Mouse (Mus musculus) hindbrain, embryonic 10.5 days (tissue): Measurements from ENCODE around the gene Blvra. TPM values are rescaled to one million over a fixed set of nuclear protein-coding genes. Genes with fewer than 3 reads are reported as not detected.
"Not testable (repeated sequence)": the region's sequence is repeated elsewhere in the genome, so short reads cannot be mapped to it uniquely, and the experiment has no call there.

ENCODE experiments used
- DNase-seq: peaks from one replicate; pipeline ENCODE4 v3.0.0-alpha.2; 2017; ENCODE audit warnings: low spot score
- H3K27ac ChIP-seq: fragments of 300-500 bp; sonication (generic); 2 replicates; pipeline ENCODE4 v1.5.1; 2016; ENCODE audit warnings: mild to moderate bottlenecking, moderate library complexity
- H3K27me3 ChIP-seq: fragments of 300-500 bp; sonication (generic); 2 replicates; pipeline ENCODE4 v1.6.1; 2016; ENCODE audit warnings: mild to moderate bottlenecking; ENCODE audit not compliant: poor library complexity, insufficient read depth, severe bottlenecking
- H3K36me3 ChIP-seq: fragments of 300-500 bp; sonication (generic); 2 replicates; pipeline ENCODE4 v1.6.1; 2016; ENCODE audit warnings: mild to moderate bottlenecking, moderate library complexity
- H3K4me1 ChIP-seq: fragments of 300-500 bp; sonication (generic); replicated peaks from 2 replicates; pipeline ENCODE4 v1.6.1; 2016; ENCODE audit warnings: mild to moderate bottlenecking
- H3K4me3 ChIP-seq: fragments of 300-500 bp; sonication (generic); 2 replicates; pipeline ENCODE4 v1.5.1; 2016; ENCODE audit warnings: mild to moderate bottlenecking, moderate library complexity
- H3K9me3 ChIP-seq: fragments of 300-500 bp; sonication (generic); 2 replicates; pipeline ENCODE4 v1.6.1; 2016; ENCODE audit warnings: mild to moderate bottlenecking, moderate library complexity
- whole genome bisulfite sequencing: fragments of 180-500 bp; shearing (Covaris S2); methylation state at CpG from one replicate; pipeline ENCODE4 v1.1.7; 2016; 5-methylcytosine and 5-hydroxymethylcytosine counted together
- polyA plus RNA-seq: library from polyadenylated mRNA; unstranded; fragments of >200 nt; fragmentation: Nextera tagmentation; extraction: Ambion mirVana; gene quantifications from 2 replicates; pipeline ENCODE4 v1.2.1, GENCODE M21; 2016

Blvra gene
- polyA plus RNA-seq: 20.1 and 20.3 TPM in 2 replicates

DNA sequence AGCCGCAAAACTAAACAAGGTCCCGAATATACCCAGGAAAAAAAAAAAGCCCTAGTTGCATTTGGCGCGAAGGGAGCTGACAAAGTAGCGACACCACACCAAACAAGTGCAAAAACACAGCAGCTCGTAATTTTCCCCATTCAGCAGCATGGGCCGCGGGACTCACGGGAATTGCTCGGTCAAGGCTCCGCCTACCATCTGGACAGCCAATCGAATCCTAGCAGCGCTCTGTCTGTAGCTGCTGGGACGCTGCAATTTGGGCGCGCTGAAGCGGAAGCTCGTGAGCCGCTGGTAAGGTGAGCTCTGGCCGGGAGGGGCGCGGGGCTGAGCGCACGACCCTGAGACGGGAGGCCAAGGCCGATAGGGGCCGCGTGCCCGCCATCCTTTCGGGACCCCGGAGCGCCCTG is at the start of gene Blvra:
Blvra (plus strand) TSS at position 231 of the 407 bp plus-strand sequence.
- Histone ChIP-seq H3K36me3 (peaks cover 18% of the 10 kb centered on the region), H3K4me1 (peaks cover 13% of the 10 kb centered on the region), H3K4me3 (peak within 1 kb of the TSS; percentile 68), H3K27me3 (no peaks in the 10 kb centered on the region), H3K27ac (peak within 1 kb of the TSS; percentile 91), H3K9me3 (no peaks in the 10 kb centered on the region)
- under 1% methylated on average over 32 of the region's 32 CpGs for WGBS
- peak; percentile 92 for DNase-seq

DNA sequence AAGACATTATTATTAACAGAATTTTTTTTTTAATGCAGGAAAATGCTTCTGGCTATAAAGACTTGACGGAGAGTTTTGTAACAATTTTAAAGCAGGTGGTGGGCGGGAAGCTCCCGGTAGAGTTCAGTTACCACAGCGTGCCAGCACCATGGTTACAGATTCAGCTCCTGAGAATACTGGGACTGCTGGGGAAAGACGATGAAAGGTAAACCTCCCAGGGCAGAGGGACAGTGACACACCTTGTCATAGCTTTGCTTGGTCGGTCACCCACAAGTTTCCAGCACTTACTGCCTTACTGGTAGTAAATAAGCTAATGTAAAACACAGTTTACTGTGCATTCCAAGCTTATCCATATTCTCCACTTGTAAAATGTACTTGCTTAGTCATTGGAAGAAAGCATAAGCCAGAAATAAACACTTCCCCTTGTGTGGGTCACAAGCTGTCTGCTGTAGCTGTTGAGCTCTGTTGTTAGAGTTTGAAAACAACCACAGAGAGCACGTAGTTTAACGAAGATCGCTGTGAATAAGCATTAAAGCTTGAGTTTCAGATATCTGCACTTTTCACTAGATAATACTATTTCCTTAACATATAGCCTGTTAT is 35.4 kb upstream of the Blvra start:
- Histone ChIP-seq H3K36me3 (peaks cover 62% of the 10 kb centered on the region), H3K27me3 (no peaks in the 10 kb centered on the region)
- 96% methylated on average over 9 of the region's 9 CpGs for WGBS

DNA sequence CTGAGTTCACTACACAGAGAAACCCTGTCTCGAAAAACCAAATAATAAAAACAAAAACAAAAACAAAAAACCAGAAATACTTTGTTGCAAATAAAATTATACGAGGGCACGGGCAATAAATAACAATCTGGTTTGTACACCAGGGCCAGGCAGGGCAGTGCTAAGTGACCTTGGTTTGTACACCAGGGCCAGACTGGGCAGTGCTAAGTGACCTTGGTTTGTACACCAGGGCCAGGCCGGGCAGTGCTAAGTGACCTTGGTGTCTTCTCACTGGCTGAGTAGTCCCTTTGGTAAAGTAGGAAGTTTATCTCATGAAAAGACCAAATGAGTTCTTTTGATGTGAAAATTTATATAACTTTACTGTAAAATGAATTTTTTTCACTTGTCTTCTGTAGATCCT is 33.2 kb upstream of the Blvra start:
- H3K4me3 ChIP-seq: no peak overlapping the region
- H3K9me3 ChIP-seq: no peaks in the 10 kb centered on the region
- peaks cover 60% of the 10 kb centered on the region for H3K36me3 ChIP-seq
- WGBS: 92% methylated on average over 4 of the region's 4 CpGs
- no peak for DNase-seq
- H3K4me1 ChIP-seq: no peaks in the 10 kb centered on the region
- H3K27ac ChIP-seq: no peak overlapping the region
- no peaks in the 10 kb centered on the region for H3K27me3 ChIP-seq

More for the DNA sequence above, 35.4 kb upstream of the Blvra start:
- Histone ChIP-seq H3K27ac (no peak overlapping the region), H3K4me1 (no peaks in the 10 kb centered on the region), H3K9me3 (no peaks in the 10 kb centered on the region), H3K4me3 (no peak overlapping the region)
- DNase-seq: no peak

DNA sequence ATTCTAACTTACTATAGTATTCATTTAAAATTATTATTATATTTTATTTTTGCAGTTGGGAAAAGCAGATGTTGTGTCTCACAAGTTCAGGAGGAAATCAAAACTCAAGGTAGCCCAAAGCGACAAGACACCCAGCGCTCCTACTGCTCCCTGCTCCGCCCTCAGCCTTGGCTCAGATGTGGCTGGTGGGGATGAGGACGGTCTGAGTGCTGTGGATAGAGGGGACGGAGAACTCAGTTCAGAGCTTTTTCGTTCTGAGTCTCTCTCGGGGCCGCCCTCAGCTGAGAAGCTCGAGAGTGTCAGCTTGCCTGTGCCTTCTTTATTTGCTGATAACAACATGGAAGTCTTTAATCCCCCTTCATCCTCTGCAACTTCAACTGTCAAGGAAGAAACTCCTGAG is 9.0 kb upstream of the Blvra start:
- Histone ChIP-seq H3K27me3 (no peaks in the 10 kb centered on the region), H3K9me3 (no peaks in the 10 kb centered on the region), H3K4me3 (no peak overlapping the region), H3K27ac (no peak overlapping the region), H3K36me3 (peaks cover 70% of the 10 kb centered on the region), H3K4me1 (no peaks in the 10 kb centered on the region)
- DNase-seq: no peak
- 96% methylated on average over 9 of the region's 9 CpGs for WGBS

DNA sequence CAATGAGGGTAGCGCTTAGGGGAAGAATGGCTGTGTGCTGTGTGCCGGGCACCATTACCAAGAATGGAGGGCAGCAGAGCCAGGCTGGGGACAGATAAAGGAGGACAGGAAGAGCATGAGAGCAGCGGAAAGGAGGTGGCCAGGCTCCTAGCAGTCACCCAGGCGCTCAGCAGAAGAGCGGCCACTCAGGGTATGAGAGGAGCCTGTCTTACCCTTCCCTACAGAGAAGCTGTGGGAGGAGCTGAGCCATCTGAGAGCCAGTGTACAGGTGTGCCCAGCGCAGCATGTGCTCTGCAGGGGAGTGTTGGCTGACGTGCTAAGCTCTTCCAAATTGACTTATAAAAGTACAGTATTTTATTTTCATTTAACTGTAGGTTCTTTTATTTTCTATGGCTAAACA is 1.7 kb upstream of the Blvra start:
- no peak for DNase-seq
- WGBS: 78% methylated on average over 7 of the region's 7 CpGs
- Histone ChIP-seq H3K27ac (no peak overlapping the region), H3K36me3 (peaks cover 18% of the 10 kb centered on the region), H3K27me3 (no peaks in the 10 kb centered on the region), H3K4me3 (no peak overlapping the region), H3K4me1 (peaks cover 13% of the 10 kb centered on the region), H3K9me3 (no peaks in the 10 kb centered on the region)

DNA sequence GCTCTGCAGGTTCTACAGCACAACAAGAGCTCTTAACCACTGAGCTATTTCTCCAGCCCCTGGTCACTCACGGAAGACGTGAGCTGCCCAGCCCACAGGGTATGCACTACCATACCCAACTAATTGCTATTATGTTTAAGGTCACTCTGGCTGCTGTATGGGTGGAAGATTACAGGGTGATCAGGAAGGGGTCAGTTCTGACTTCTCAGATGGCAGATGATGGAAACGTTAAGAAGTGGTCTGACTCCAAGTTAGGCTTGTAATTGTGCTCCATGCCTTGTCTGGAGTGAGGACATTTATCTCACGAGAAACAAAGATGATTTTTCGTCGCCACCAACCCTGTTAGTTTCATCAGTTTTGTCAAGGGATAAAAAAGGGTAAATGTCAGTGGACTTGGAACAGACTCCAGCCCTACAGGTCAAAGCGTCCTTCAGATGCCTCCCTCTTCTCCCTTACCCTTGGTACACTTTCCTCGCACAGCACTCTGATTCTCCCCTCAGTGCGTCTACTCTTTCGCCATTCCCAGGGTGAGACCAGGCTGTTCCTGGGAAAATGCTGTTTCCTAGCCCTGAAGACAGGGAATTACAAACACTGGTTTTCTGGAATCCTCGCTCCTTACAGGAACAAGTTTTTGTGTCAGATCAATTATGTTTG is 557 bp upstream of the Blvra start:
- peak overlapping the region; percentile 91 for H3K27ac ChIP-seq
- H3K4me3 ChIP-seq: peak overlapping the region; percentile 68
- DNase-seq: no peak
- peaks cover 13% of the 10 kb centered on the region for H3K4me1 ChIP-seq
- H3K9me3 ChIP-seq: no peaks in the 10 kb centered on the region
- peaks cover 18% of the 10 kb centered on the region for H3K36me3 ChIP-seq
- 19% methylated on average over 11 of the region's 11 CpGs for WGBS
- H3K27me3 ChIP-seq: no peaks in the 10 kb centered on the region

DNA sequence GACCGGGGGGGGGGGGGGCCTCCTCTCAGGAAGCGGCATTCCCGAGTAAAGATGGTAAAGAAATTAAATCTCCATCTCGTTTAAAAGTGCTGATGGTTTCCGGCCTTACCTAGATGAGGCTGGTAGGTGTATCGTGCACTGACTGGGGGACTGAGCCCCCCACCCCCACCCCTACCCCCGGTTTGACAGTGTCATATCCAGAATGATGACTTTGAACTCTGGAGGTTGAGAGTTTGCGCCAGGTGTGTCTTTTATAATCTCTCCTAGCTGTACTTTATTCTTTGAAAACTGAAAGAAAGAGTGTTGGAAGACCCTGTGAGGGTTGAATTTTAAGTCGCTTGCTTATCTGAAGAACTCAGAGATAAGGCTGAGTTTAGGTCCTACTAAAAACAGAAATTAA is 414 bp downstream of the Blvra start:
- H3K4me1 ChIP-seq: peaks cover 13% of the 10 kb centered on the region
- H3K36me3 ChIP-seq: peaks cover 14% of the 10 kb centered on the region
- no peaks in the 10 kb centered on the region for H3K27me3 ChIP-seq
- no peaks in the 10 kb centered on the region for H3K9me3 ChIP-seq
- peak overlapping the region; percentile 91 for H3K27ac ChIP-seq
- peak overlapping the region; percentile 68 for H3K4me3 ChIP-seq
- WGBS: 13% methylated on average over 9 of the region's 9 CpGs
- DNase-seq: no peak

DNA sequence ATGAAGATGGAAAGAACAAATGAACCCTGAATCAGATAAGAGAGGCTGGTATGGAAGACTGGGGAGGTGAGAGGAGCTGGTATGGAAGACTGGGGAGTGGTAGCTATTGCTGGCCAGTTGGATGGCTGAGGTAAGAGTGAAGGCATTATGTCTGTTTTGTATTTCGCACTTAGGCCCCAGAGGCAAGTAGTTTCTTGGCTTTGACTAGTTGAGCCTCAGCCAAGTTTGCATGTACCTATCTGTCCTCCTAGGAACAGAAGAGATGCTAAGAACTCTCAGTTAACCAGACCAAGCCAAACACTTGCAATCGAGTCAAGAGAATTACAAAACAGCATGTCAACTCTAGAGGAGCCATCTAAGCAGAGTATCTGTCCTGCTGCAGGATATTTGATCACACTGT is 3.7 kb downstream of the Blvra start:
- H3K4me1 ChIP-seq: peaks cover 13% of the 10 kb centered on the region
- DNase-seq: no peak
- H3K27me3 ChIP-seq: no peaks in the 10 kb centered on the region
- H3K36me3 ChIP-seq: no peaks in the 10 kb centered on the region
- no peak overlapping the region for H3K27ac ChIP-seq
- H3K4me3 ChIP-seq: no peak overlapping the region
- 90% methylated on average over 2 of the region's 2 CpGs for WGBS
- H3K9me3 ChIP-seq: no peaks in the 10 kb centered on the region

DNA sequence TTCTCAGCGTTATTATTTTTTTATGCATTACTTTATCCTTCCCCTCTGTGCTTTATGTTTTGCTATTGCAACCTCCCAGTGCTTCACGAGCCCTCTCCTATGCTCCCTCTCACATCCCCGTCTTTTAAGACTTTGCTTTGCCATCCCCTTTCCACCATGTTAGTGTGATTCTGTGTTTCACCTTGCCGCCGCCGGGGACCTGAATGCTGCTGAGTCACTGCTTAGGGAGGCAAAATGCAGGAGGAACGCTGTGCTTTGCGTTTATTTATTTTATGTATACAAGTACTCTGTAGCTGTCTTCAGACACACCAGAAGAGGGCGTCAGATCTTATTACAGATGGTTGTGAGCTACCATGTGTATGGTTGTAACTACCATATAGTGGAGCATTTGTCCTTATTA is 7.1 kb downstream of the Blvra start:
- H3K9me3 ChIP-seq: no peaks in the 10 kb centered on the region
- WGBS: 75% methylated on average over 9 of the region's 9 CpGs

DNA sequence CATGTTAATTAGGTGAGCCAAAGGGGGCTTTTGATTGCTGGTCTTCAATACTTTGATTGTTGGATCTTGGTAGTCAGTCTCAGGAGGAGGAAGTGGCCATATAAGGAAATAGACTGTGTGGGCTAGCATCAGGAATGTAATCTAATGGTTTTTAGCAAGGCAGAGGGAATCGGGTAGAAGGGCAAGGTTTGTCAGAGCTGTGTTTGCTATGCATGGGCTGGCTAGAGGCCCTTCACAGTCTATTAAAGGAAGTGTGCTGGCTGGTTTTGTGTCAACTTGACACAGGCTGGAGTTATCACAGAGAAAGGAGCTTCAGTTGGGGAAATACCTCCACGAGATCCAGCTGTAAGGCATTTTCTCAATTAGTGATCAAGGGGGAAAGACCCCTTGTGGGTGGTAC is 8.6 kb downstream of the Blvra start:
- 70% methylated on average over 2 of the region's 2 CpGs for WGBS

More for the DNA sequence above, 7.1 kb downstream of the Blvra start:
- no peak for DNase-seq
- Histone ChIP-seq H3K4me3 (no peak overlapping the region), H3K36me3 (0 out of 2 replicates have a peak, but pooled peaks cover 4% of the 10 kb centered on the region), H3K27me3 (no peaks in the 10 kb centered on the region), H3K4me1 (no peaks in the 10 kb centered on the region), H3K27ac (no peak overlapping the region)

DNA sequence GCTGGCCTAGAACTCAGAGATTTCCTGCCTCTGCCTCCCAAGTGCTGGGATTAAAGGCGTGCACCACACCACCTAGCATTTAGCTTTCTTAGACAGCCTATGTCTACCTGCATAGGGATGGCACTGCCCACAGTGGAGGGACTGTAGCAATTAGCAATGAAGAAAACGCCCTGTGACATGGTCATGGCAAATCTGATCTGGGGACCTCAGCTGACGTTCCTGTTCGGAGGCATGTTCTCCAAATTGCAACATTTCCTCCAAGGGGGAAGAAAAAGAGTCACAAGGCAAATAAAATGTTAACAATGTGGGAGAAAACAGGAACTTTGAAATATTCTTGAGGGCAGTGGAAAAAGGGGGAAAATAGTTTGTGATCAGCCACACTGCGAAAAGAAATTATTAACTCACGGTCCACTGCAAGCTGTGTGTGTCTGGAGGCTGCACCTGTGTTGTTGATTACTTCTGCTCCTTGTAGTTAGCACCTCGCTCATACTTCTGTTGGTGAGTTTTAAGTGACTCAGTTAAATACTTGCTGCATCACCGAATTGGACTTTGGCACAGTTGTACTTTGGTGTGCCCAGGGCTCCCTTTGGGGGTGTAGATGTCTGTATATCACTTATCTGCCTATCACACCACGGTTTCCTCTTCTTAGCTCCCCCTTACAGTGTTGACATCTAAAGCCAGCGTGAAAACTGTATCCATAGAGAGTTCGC is 9.6 kb downstream of the Blvra start:
- Histone ChIP-seq H3K36me3 (0 out of 2 replicates have a peak, but pooled peaks cover 4% of the 10 kb centered on the region), H3K4me3 (no peak overlapping the region), H3K9me3 (no peaks in the 10 kb centered on the region), H3K27me3 (no peaks in the 10 kb centered on the region), H3K27ac (no peak overlapping the region), H3K4me1 (no peaks in the 10 kb centered on the region)
- WGBS: 88% methylated on average over 11 of the region's 11 CpGs
- DNase-seq: no peak

More for the DNA sequence above, 8.6 kb downstream of the Blvra start:
- DNase-seq, H3K36me3 ChIP-seq, H3K27ac ChIP-seq, H3K4me3 ChIP-seq, H3K9me3 ChIP-seq, H3K27me3 ChIP-seq, H3K4me1 ChIP-seq: not testable (repeated sequence)

DNA sequence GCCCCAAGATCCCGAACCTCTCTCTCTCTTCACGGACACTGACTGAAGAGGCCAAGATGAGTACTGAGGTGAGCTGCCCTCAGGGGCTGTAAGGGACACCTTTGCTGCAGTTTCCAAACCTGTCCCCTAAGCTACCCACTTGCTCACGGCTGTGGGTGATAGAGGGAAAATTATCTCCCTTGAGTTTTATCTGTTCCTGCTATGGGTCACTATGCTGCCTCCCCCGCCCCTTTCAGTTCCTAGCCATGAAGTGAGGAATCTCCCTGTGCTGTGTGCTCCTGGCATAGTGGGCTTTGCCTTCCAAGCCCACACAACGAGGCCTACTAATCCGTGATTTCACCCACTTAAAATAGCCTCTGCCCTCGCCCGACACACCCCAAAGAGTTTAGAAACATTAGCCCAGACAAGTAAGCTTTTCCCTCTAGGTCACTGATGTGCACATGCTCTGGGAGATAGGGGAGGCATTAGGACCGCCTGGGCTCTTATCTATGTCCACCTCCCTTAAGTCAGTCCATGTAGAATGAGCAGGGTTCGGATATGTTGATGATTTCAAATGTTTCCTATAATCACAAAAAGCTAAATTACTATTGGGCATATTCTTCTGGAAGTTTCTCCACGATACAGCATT is 10.2 kb downstream of the Blvra start:
- Histone ChIP-seq H3K9me3 (no peaks in the 10 kb centered on the region), H3K4me3 (no peak overlapping the region), H3K36me3 (0 out of 2 replicates have a peak, but pooled peaks cover 4% of the 10 kb centered on the region), H3K4me1 (no peaks in the 10 kb centered on the region), H3K27me3 (no peaks in the 10 kb centered on the region), H3K27ac (no peak overlapping the region)
- DNase-seq: no peak
- 92% methylated on average over 11 of the region's 11 CpGs for WGBS

DNA sequence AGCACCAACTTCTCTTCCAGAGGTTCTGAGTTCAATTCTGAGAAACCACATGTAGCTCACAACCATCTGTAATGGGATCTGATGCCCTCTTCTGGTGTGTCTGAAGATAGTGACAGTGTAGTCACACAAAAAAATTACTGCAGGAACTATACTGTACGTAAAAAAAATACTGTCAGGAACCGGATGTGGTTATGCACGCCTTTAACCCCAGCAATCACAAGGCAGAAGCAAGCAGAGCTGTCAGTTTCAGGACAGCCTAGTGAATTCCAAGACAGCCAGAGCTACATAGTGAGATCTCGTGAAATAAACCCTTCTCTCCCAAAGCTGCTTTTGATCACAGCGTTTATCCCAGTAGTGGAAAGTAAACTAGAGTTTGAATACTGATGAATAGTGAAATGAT is 15.8 kb downstream of the Blvra start:
- Histone ChIP-seq H3K9me3 (no peaks in the 10 kb centered on the region), H3K27me3 (no peaks in the 10 kb centered on the region), H3K4me3 (no peak overlapping the region), H3K27ac (no peak overlapping the region), H3K4me1 (no peaks in the 10 kb centered on the region), H3K36me3 (0 out of 2 replicates have a peak, but pooled peaks cover 3% of the 10 kb centered on the region)
- WGBS: 94% methylated on average over 5 of the region's 5 CpGs
- no peak for DNase-seq
